Mouse (Mus musculus) liver, embryonic 12.5 days (tissue): Measurements from ENCODE around the gene Jph2. TPM values are rescaled to one million over a fixed set of nuclear protein-coding genes. Genes with fewer than 3 reads are reported as not detected.
A peak's percentile ranks its signal among the peaks of the same experiment; 100 is the strongest.
"Not testable (repeated sequence)": the region's sequence is repeated elsewhere in the genome, so short reads cannot be mapped to it uniquely, and the experiment has no call there.

Experiments used
- ATAC-seq: fragments of 200-750 bp; cut with Nextera tagmentation; 2 replicates; pipeline ENCODE4 v1.8.0; 2017; ENCODE audit warnings: moderate number of reproducible peaks, mild to moderate bottlenecking, moderate library complexity
- H3K27ac ChIP-seq: fragments of 300-500 bp; sonication (generic); 2 replicates; pipeline ENCODE4 v1.5.1; 2016; ENCODE audit warnings: mild to moderate bottlenecking
- H3K27me3 ChIP-seq: fragments of 300-500 bp; sonication (generic); replicated peaks from 2 replicates; pipeline ENCODE4 v1.6.1; 2016; ENCODE audit warnings: mild to moderate bottlenecking, moderate library complexity
- H3K36me3 ChIP-seq: fragments of 300-500 bp; sonication (generic); 2 replicates; pipeline ENCODE4 v1.6.1; 2016; ENCODE audit warnings: mild to moderate bottlenecking, moderate library complexity
- H3K4me1 ChIP-seq: fragments of 300-500 bp; sonication (generic); 2 replicates; pipeline ENCODE4 v1.6.1; 2016
- H3K4me2 ChIP-seq: fragments of 300-500 bp; sonication (generic); 2 replicates; pipeline ENCODE4 v1.6.1; 2016; ENCODE audit warnings: mild to moderate bottlenecking, moderate library complexity
- H3K4me3 ChIP-seq: fragments of 300-500 bp; sonication (generic); 2 replicates; pipeline ENCODE4 v1.5.1; 2016; ENCODE audit warnings: mild to moderate bottlenecking, moderate library complexity
- H3K9ac ChIP-seq: fragments of 300-500 bp; sonication (generic); 2 replicates; pipeline ENCODE4 v1.6.1; 2016; ENCODE audit warnings: mild to moderate bottlenecking, moderate library complexity
- H3K9me3 ChIP-seq: fragments of 300-500 bp; sonication (generic); replicated peaks from 2 replicates; pipeline ENCODE4 v1.6.1; 2016; ENCODE audit warnings: mild to moderate bottlenecking, moderate library complexity
- WGBS: fragments of 180-500 bp; shearing (Covaris S2); methylation state at CpG from one replicate; pipeline ENCODE4 v1.1.7; 2016; ENCODE audit not compliant: insufficient replicate concordance; 5-methylcytosine and 5-hydroxymethylcytosine counted together
- polyA plus RNA-seq: library from polyadenylated mRNA; unstranded; fragments of >200 nt; fragmentation: Nextera tagmentation; extraction: Ambion mirVana; gene quantifications from 2 replicates; pipeline ENCODE4 v1.2.1, GENCODE M21; 2016

Jph2 gene
- polyA plus RNA-seq, 1 experiment from 2014 or later: 0.12 TPM

DNA sequence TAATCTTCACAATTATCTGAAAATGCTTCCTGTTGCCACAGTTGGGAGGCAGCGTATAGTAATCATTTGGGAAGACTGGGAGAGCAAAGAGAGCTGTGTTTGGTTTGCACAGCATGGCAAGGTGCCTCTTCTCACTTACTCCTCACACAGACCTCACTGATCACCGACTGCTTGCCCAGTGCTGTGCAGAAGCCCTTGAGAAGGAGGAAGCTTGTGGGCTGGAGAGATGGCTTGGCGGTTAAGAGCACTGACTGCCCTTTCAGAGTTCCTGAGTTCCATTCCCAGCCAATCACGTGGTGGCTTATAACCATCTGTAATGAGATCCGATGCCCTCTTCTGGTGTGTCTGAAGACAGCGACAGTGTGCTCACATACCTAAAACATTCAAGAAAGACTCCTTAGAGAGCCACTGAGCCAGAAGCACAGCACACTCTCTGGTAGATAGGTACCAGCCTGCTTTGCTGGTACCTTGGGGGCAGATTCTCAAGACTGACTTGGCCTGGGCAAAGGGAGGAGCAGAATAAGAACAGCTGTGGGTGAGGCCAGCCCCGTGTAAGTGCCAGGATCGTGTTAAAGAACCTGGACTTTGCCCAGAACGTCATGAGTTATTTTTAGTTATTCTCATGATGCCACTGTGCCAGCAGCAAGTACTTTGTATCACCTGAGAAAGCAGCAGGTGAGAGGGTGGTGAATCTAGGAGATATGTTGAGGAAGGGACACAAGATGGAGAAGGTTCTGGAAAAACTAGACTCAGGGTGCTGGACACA lies 25.3 kb upstream of the Jph2 start:
- no peak for ATAC-seq
- Histone ChIP-seq H3K27ac (no peak overlapping the region), H3K4me3 (no peak overlapping the region), H3K9me3 (no peaks in the 10 kb centered on the region), H3K27me3 (no peaks in the 10 kb centered on the region), H3K9ac (no peak overlapping the region), H3K36me3 (0 out of 2 replicates have a peak, but pooled peaks cover 4% of the 10 kb centered on the region), H3K4me1 (peaks cover 22% of the 10 kb centered on the region), H3K4me2 (no peak overlapping the region)
- 60% methylated on average over 9 of the region's 9 CpGs for WGBS

DNA sequence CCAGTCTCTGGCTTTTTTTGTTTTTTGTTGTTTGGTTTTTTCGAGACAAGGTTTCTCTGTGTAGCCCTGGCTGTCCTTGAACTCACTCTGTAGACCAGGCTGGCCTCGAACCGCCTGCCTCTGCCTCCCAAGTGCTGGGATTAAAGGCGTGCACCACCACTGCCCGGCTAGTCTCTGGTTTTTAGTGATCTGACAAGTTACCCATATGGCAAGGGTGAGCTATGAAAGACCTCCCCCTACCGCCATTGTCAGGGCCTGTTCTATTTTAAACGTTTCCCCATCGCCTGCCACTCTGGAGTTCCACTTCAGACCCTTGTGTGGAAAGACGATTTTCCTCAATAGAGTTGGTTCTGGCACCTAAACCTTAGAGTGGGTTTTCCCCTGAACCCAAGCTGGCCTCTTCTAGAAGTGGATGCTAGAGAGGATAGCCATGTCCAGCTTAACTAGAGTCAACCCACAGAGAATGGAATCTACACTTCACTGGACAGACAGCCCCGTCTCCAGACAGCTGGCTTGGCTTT lies 22.6 kb upstream of the Jph2 start:
- peaks cover 46% of the 10 kb centered on the region for H3K4me1 ChIP-seq
- peak overlapping the region; percentile 84 for H3K4me2 ChIP-seq
- peak overlapping the region; percentile 73; the same call in 1 of the 2 replicates for H3K27ac ChIP-seq
- H3K27me3 ChIP-seq: no peaks in the 10 kb centered on the region
- no peaks in the 10 kb centered on the region for H3K9me3 ChIP-seq
- peak overlapping the region; percentile 86 for H3K4me3 ChIP-seq
- ATAC-seq: no peak
- peak overlapping the region; percentile 87 for H3K9ac ChIP-seq
- 14% methylated on average over 10 of the region's 10 CpGs for WGBS
- H3K36me3 ChIP-seq: peaks cover 8% of the 10 kb centered on the region

DNA sequence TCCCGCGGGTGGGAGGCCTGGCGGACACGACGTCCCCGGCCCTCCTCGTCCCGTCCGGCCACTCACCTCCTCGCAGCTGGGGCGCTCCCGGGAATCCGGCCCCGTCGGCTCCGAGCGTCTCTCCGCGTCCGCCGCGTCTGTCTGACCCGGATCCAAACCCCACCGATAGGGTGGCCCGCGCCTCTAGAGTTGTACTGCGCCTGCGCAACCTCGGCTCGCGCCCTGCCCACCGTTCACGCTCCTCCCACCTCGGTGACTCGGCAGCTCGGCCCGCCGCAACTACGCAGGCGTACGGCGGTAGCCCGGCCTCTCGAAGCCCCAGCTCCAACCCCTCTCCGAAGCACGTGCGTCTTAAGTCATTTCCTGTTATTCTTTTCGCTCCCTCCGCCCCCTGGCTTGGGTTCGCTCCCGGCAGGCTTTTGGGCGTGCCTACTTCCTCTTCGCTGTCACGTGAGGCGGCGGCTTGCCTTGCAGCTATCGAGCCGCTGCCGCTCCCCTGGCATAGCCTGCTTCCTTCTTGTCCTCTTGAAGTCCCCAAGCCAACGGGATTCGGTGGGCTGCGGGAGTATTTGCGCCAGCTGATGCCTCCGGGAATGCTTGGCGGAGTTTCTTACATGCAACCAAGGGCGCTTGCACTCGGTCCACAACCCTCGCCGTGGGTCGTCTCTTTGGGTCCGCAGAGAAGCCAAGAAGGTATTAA lies 21.7 kb upstream of the Jph2 start:
- H3K36me3 ChIP-seq: peaks cover 17% of the 10 kb centered on the region
- H3K4me3 ChIP-seq: peak overlapping the region; percentile 86
- peaks cover 47% of the 10 kb centered on the region for H3K4me1 ChIP-seq
- H3K9ac ChIP-seq: peak overlapping the region; percentile 87
- H3K4me2 ChIP-seq: peak overlapping the region; percentile 84
- H3K9me3 ChIP-seq: no peaks in the 10 kb centered on the region
- no peaks in the 10 kb centered on the region for H3K27me3 ChIP-seq
- peak overlapping the region; percentile 90 for H3K27ac ChIP-seq
- ATAC-seq: peak; percentile 98
- WGBS: under 1% methylated on average over 58 of the region's 71 CpGs

DNA sequence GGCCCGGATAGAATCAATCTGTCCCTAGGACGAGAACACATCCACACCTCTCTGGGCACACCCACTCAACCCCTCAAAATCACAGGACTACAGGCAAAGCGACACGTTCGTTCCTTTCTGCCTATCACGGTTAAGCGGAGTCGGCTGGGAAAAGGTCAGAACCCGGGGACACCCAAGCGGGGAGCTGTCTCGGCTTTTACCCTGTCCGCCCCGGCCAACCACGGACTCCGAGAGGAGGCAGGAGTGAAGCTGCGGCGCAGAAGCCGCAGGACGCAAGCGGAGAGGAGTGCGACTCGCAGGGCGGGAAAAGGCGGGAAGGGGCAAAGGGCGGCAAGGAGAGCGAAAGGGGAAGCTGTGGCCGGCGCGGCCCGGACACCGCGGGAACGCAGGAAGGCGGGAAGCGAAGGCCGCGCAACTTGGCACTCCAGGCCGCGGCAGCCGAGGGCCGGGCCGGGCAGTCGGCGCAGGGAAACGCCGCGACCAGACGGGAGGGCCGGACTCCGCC lies 21.1 kb upstream of the Jph2 start:
- Histone ChIP-seq H3K4me3 (peak overlapping the region; percentile 86), H3K9ac (peak overlapping the region; percentile 87), H3K9me3 (no peaks in the 10 kb centered on the region), H3K27ac (peak overlapping the region; percentile 90), H3K4me1 (peaks cover 47% of the 10 kb centered on the region), H3K4me2 (peak overlapping the region; percentile 84), H3K27me3 (no peaks in the 10 kb centered on the region), H3K36me3 (peaks cover 22% of the 10 kb centered on the region)
- under 1% methylated on average over 45 of the region's 50 CpGs for WGBS
- peak; percentile 60 for ATAC-seq

DNA sequence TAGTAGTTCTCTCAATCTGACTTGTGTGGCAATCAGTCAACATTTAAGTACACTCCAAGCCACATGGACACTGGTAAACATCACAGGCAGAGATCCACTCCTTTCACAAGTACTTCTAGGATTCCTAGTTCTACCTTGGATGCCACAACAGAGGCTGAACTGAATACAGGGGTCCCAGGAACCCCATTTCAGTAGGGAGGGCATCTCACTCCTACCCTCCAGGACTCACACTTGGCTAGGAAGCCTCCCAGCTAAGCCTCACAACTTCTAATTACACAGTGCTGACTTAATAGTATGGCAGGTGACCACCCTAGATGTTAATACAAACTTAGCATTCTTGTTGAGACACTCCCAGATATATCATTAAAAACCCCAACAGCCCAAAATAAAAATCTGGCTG lies 20.0 kb upstream of the Jph2 start:
- H3K36me3 ChIP-seq: peaks cover 23% of the 10 kb centered on the region
- H3K4me3 ChIP-seq: peak overlapping the region; percentile 86
- no peak overlapping the region for H3K27ac ChIP-seq
- H3K27me3 ChIP-seq: no peaks in the 10 kb centered on the region
- H3K9ac ChIP-seq: peak overlapping the region; percentile 87
- peaks cover 42% of the 10 kb centered on the region for H3K4me1 ChIP-seq
- no peak for ATAC-seq
- H3K4me2 ChIP-seq: peak overlapping the region; percentile 84
- no peaks in the 10 kb centered on the region for H3K9me3 ChIP-seq

DNA sequence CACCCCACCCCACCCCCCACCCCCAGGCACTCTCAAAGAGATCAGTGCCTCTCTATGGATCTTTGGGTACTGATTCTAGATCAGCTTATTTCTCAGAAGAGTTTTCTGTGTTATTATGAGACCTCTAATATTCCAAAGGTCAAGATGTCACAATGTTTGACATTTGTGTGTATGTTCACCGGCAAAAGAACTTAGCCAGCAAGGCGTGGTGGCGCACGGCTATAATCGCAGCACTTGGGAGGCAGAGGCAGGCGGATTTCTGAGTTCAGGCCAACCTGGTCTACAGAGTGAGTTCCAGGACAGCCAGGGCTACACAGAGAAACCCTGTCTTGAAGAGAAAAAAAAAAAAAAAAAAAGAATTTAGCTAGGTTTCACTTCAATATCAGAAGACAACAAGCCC lies 19.2 kb upstream of the Jph2 start:
- ATAC-seq: no peak
- Histone ChIP-seq H3K4me1 (peaks cover 42% of the 10 kb centered on the region), H3K9me3 (no peaks in the 10 kb centered on the region), H3K36me3 (peaks cover 30% of the 10 kb centered on the region), H3K4me3 (no peak overlapping the region), H3K27ac (no peak overlapping the region), H3K9ac (no peak overlapping the region), H3K27me3 (no peaks in the 10 kb centered on the region), H3K4me2 (no peak overlapping the region; the same call in 1 of the 2 replicates)
- 85% methylated on average over 6 of the region's 6 CpGs for WGBS

DNA sequence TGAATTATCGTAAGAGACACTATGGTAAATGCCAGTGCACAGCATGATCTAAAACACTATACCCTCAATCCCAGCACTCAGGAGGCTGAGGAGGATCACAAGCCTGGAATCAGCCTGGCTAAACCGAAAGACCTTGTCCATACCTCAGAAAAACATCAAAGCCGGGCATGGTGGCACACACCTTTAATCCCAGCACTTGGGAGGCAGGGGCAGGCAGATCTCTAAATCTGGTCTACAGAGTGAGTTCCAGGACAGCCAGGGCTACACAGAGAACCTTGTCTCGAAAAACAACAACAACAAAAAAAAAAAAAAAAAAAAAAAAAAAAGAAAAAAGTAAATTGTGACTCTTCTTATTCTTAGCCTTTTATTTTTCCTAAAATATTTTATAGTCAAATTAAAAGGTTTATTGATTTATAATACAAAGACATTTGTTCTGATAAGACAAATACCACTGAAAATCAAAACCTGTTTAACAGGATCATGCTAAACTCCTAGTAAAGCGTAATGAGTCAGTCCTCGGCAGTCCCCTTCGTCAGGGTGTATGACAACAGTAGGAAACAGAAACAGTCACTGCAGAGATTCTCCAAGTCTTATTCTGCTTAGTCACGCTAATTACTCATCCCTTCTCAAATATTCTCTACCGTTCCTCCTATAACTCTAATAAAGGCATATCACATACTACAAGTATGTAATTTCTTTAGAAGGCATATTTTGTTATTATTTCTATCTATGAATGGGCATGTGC lies 15.2 kb upstream of the Jph2 start:
- no peak overlapping the region for H3K4me3 ChIP-seq
- 86% methylated on average over 9 of the region's 9 CpGs for WGBS
- H3K27me3 ChIP-seq: no peaks in the 10 kb centered on the region
- H3K9ac ChIP-seq: no peak overlapping the region
- no peak for ATAC-seq
- no peak overlapping the region for H3K27ac ChIP-seq
- H3K36me3 ChIP-seq: peaks cover 69% of the 10 kb centered on the region
- H3K9me3 ChIP-seq: no peaks in the 10 kb centered on the region
- no peak overlapping the region for H3K4me2 ChIP-seq
- peaks cover 24% of the 10 kb centered on the region for H3K4me1 ChIP-seq

DNA sequence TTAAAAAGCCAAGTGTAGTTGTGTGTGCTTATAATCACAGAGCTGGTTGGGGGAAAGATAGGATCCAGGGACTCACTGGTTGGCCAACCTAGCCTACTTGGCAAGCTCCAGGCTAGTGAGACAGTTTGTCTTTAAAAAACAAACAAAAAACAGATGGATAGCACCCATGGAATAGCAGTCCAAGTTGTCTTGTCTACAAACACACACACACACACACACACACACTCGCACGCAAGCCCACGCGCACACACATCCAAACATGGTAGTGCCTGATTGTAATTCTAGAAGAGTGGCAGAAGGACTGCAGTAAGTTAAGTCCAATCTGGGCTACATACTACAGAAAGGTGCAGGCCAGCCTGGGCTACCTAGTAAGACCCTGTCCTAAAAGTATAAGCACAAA lies 14.6 kb upstream of the Jph2 start:
- ATAC-seq: no peak
- 89% methylated on average over 4 of the region's 4 CpGs for WGBS
- no peaks in the 10 kb centered on the region for H3K9me3 ChIP-seq
- H3K27ac ChIP-seq: no peak overlapping the region
- no peak overlapping the region for H3K4me2 ChIP-seq
- no peak overlapping the region for H3K9ac ChIP-seq
- H3K36me3 ChIP-seq: peaks cover 73% of the 10 kb centered on the region
- H3K4me1 ChIP-seq: peaks cover 18% of the 10 kb centered on the region
- H3K27me3 ChIP-seq: no peaks in the 10 kb centered on the region
- H3K4me3 ChIP-seq: no peak overlapping the region

DNA sequence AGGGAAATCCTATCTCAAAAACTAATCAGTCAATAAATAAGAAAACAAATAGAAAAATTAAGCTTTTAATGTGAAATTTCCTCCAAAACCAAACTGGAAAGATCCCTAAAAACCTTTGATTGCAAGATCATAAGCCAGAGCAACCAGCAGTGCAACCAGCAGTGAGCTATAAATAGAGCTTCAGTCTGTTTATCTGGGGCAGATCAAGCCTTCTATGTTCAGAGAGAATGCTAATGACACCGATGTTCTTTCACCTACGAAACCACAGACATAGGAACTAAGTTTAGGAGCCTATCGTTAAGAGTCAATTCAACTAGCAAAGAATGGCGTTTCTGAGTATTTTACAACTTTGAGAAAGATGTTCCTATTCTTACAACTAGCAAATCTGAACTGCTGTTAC lies 14.0 kb upstream of the Jph2 start:
- no peak overlapping the region for H3K9ac ChIP-seq
- no peak overlapping the region for H3K4me2 ChIP-seq
- H3K9me3 ChIP-seq: no peaks in the 10 kb centered on the region
- WGBS: 64% methylated on average over 4 of the region's 4 CpGs
- peaks cover 12% of the 10 kb centered on the region for H3K4me1 ChIP-seq
- peaks cover 79% of the 10 kb centered on the region for H3K36me3 ChIP-seq
- H3K27me3 ChIP-seq: no peaks in the 10 kb centered on the region
- H3K4me3 ChIP-seq: no peak overlapping the region
- no peak for ATAC-seq
- no peak overlapping the region for H3K27ac ChIP-seq

DNA sequence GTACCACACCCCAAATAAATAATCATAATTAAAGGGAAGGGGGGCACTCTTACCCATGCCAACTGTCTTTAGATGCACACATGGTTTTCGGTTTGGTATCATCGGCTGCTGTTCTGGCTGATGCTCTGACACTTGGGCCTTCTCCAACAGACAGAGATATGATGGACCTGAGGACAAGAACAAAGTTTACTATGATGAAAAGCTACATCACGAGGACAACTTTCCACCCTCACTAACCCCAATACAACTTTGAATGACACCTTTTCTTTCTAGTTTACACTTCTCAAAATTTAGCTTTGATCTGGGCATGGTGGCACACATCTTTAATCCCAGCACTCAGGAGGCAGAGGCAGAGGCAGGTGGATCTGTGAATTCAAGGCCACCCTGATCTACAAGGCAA lies 13.6 kb upstream of the Jph2 start:
- not testable (repeated sequence) for H3K27ac ChIP-seq
- H3K36me3 ChIP-seq: peaks cover 80% of the 10 kb centered on the region

DNA sequence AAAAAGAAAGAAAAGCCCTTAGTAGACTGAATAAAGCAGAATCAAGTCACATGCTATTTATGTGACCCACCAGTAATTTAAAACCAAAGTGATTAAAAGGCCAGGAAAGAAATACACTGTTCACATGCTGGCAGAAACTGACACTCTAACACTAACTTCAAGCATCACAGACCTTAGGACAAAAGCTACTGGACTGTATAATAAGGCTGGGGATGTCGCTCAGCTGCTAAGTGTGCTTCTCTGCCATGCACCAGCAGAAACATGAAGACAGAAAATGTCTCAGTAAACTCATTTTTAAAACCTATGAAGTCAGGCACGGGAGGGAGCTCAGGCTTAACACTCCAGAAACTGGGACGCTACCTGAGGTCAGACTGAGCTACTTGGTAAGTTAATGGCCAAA lies 12.4 kb upstream of the Jph2 start:
- Histone ChIP-seq H3K9me3 (no peaks in the 10 kb centered on the region), H3K27ac (no peak overlapping the region), H3K9ac (no peak overlapping the region), H3K27me3 (no peaks in the 10 kb centered on the region), H3K4me3 (no peak overlapping the region), H3K4me1 (no peaks in the 10 kb centered on the region), H3K36me3 (peaks cover 78% of the 10 kb centered on the region), H3K4me2 (no peak overlapping the region)
- WGBS: 77% methylated on average over 3 of the region's 3 CpGs
- no peak for ATAC-seq

More for the DNA sequence above, 13.6 kb upstream of the Jph2 start:
- not testable (repeated sequence) for ATAC-seq, H3K27me3 ChIP-seq, H3K9ac ChIP-seq, H3K9me3 ChIP-seq, H3K4me2 ChIP-seq, H3K4me1 ChIP-seq, H3K4me3 ChIP-seq
- 82% methylated on average over 3 of the region's 3 CpGs for WGBS
